Mouse (Mus musculus): ENCODE measurements around the gene Gtf2ird2. TPM values are rescaled to one million over a fixed set of nuclear protein-coding genes. Genes with fewer than 3 reads are reported as not detected.

Gene Gtf2ird2
- total and polyA plus RNA-seq, 3 experiments = 3.6 to 4.6 TPM; not detected in 1

DNA sequence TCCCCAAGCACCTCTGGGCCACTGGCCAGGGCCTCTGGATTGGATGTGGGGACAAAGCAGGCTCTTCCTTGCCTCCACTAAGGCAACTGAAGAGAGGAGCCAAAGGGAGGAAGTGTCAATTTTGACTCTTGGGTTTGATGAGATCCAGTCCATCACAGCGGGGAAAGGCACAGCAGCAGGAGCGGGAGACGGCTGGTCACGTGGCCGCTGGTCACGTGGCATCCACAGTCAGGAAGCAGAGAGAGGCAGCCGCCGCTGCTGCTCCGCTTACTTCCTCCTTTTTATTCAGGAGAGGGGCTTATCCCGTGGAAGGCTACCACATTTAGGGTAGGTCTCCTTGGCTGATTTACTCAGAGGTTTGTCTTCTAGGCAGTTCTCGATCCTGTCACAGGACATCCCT lies 41.4 kb upstream of the Gtf2ird2 start:
- H3K4me3 ChIP-seq (ENCODE audit: control insufficient read depth in 1 of 2, insufficient read depth in 1 of 2, low read depth in 2 of 2, low read length in 2 of 2) = no peak overlapping the region
- no peak overlapping the region for H3K9ac ChIP-seq (ENCODE audit: control insufficient read depth, low read depth, low read length, poor library complexity, severe bottlenecking)
- no peak overlapping the region for H3K27ac ChIP-seq (ENCODE audit: control insufficient read depth, low read depth, low read length)
- H3K36me3 ChIP-seq (ENCODE audit: control insufficient read depth in 1 of 2, insufficient read depth in 2 of 2, low read length in 2 of 2) = no peaks in the 10 kb centered on the region
- TF ChIP-seq RCOR1 (IDR thresholded peaks at IDR 0.05; ENCODE audit: low read depth, low read length) (no peak), CHD2 (IDR thresholded peaks at IDR 0.05; ENCODE audit: low read length) (no peak), ZMIZ1 (IDR thresholded peaks at IDR 0.05; ENCODE audit: low read depth, low read length) (no peak), ETS1 (IDR thresholded peaks at IDR 0.05; ENCODE audit: low read depth, low read length) (no peak), USF1 (IDR thresholded peaks at IDR 0.05; ENCODE audit: low read depth, low read length) (peak; percentile 47; the same call in 1 of the 2 replicates), TCF12 (IDR thresholded peaks at IDR 0.05; ENCODE audit: low read depth, low read length) (no peak), ZKSCAN1 (IDR thresholded peaks at IDR 0.05; ENCODE audit: low read depth, low read length) (no peak), CHD1 (IDR thresholded peaks at IDR 0.05; ENCODE audit: low read depth, low read length) (no peak), MYC (IDR thresholded peaks at IDR 0.05; ENCODE audit: low read depth, low read length) (no peak)
- no peaks in the 10 kb centered on the region for H3K9me3 ChIP-seq (replicated peaks; ENCODE audit: insufficient read depth, low read length)
- no peaks in the 10 kb centered on the region for H3K4me1 ChIP-seq (ENCODE audit: control insufficient read depth in 1 of 2, insufficient read depth in 2 of 2, low read length in 2 of 2)
- no peak for DNase-seq (ENCODE audit: low read depth, low spot score)
- H3K27me3 ChIP-seq (ENCODE audit: control insufficient read depth in 1 of 2, insufficient read depth in 2 of 2, low read length in 2 of 2) = no peaks in the 10 kb centered on the region
- H3K79me2 ChIP-seq (ENCODE audit: control insufficient read depth, insufficient read depth, low read length, poor library complexity) = no peaks in the 10 kb centered on the region

DNA sequence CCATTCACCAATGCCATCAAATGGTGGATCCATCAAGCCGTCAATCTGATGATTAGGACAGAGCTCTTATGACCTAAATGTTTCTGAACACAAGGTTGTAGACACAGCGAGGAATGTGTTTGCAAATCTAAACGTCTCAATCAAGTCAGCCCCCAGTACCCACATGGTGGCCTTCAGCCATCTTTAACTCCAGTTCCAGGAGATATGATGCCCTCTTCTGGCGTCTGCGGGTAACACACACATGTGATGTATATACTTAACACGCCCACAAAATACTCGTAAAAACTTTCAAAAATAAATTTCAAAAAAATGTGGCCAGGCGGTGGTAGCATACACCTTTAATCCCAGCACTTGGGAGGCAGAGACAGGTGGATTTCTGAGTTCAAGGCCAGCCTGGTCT lies 38.8 kb upstream of the Gtf2ird2 start:
- Histone ChIP-seq H3K9ac (ENCODE audit: control insufficient read depth, low read depth, low read length, poor library complexity, severe bottlenecking) (no peak overlapping the region), H3K9me3 (replicated peaks; ENCODE audit: insufficient read depth, low read length) (no peaks in the 10 kb centered on the region), H3K27ac (ENCODE audit: control insufficient read depth, low read depth, low read length) (no peak overlapping the region), H3K4me1 (ENCODE audit: control insufficient read depth in 1 of 2, insufficient read depth in 2 of 2, low read length in 2 of 2) (no peaks in the 10 kb centered on the region), H3K27me3 (ENCODE audit: control insufficient read depth in 1 of 2, insufficient read depth in 2 of 2, low read length in 2 of 2) (no peaks in the 10 kb centered on the region), H3K79me2 (ENCODE audit: control insufficient read depth, insufficient read depth, low read length, poor library complexity) (no peaks in the 10 kb centered on the region), H3K4me3 (ENCODE audit: control insufficient read depth in 1 of 2, insufficient read depth in 1 of 2, low read depth in 2 of 2, low read length in 2 of 2) (no peak overlapping the region), H3K36me3 (ENCODE audit: control insufficient read depth in 1 of 2, insufficient read depth in 2 of 2, low read length in 2 of 2) (no peaks in the 10 kb centered on the region; a peak in 1 of 4 replicates)
- no peak for DNase-seq (ENCODE audit: low read depth, low spot score)
- TF ChIP-seq CTCF (IDR thresholded peaks at IDR 0.05 in 2 of 3, conservative IDR thresholded peaks at IDR 0.05 in 1 of 3; ENCODE audit: control insufficient read depth in 1 of 3, insufficient read depth in 1 of 3, low read depth in 2 of 3, low read length in 3 of 3, poor library complexity in 1 of 3, severe bottlenecking in 1 of 3) (peak in 1 of 3 experiments; percentile 16; a peak in 2 of 6 replicates), POLR2A (IDR thresholded peaks at IDR 0.05; ENCODE audit: control insufficient read depth in 1 of 2, insufficient read depth in 1 of 2, low read depth in 1 of 2, low read length in 2 of 2, poor library complexity in 1 of 2) (no peak), CHD2 (IDR thresholded peaks at IDR 0.05; ENCODE audit: low read length) (no peak)

DNA sequence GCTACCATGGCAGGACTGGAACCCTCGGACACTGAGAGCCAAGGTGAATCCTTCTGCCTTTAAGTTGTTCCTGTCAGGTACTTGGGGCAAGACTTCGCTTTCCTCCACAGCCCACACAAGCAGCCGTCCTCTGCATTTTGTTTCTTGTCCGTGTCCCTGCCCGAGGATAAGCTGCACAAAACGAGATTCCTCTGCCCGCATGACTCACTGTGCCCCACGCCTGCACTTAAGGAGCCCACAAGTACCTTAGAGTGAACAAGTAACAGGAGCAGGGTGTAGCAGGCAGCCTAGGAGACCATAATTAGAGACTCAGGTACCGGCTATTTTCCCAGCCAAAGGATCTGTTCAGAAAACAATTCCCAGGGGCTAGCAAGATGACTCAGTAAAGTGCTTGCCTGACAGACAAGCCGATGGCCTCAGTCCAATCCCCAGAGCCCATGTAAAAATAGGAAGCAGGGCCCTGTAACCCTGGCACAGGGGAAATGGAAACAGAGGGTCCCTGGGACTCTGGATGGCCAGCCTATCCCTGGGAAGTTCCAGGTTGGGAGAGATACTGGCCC lies 36.5 kb upstream of the Gtf2ird2 start:
- no peak overlapping the region for H3K9ac ChIP-seq (ENCODE audit: control insufficient read depth, low read depth, low read length, poor library complexity, severe bottlenecking)
- H3K36me3 ChIP-seq (ENCODE audit: control insufficient read depth in 1 of 2, insufficient read depth in 2 of 2, low read length in 2 of 2) = peaks cover 0 to 3% of the 10 kb centered on the region in 2 experiments; a peak in 1 of 4 replicates
- H3K79me2 ChIP-seq (ENCODE audit: control insufficient read depth, insufficient read depth, low read length, poor library complexity) = no peaks in the 10 kb centered on the region
- no peaks in the 10 kb centered on the region for H3K9me3 ChIP-seq (replicated peaks; ENCODE audit: insufficient read depth, low read length)
- H3K27me3 ChIP-seq (ENCODE audit: control insufficient read depth in 1 of 2, insufficient read depth in 2 of 2, low read length in 2 of 2) = no peaks in the 10 kb centered on the region
- no peak overlapping the region for H3K4me3 ChIP-seq (ENCODE audit: control insufficient read depth in 1 of 2, insufficient read depth in 1 of 2, low read depth in 2 of 2, low read length in 2 of 2)
- no peaks in the 10 kb centered on the region for H3K4me1 ChIP-seq (ENCODE audit: control insufficient read depth in 1 of 2, insufficient read depth in 2 of 2, low read length in 2 of 2)
- no peak for DNase-seq (ENCODE audit: low read depth, low spot score)
- TF ChIP-seq MAZ (IDR thresholded peaks at IDR 0.05; ENCODE audit: low read depth, low read length) (no peak), SMC3 (IDR thresholded peaks at IDR 0.05; ENCODE audit: low read depth, low read length) (no peak), ZMIZ1 (IDR thresholded peaks at IDR 0.05; ENCODE audit: low read depth, low read length) (no peak), GABPA (IDR thresholded peaks at IDR 0.05; ENCODE audit: low read depth, low read length) (no peak), CTCF (IDR thresholded peaks at IDR 0.05 in 2 of 3, conservative IDR thresholded peaks at IDR 0.05 in 1 of 3; ENCODE audit: control insufficient read depth in 1 of 3, insufficient read depth in 1 of 3, low read depth in 2 of 3, low read length in 3 of 3, poor library complexity in 1 of 3, severe bottlenecking in 1 of 3) (no peak), ZKSCAN1 (IDR thresholded peaks at IDR 0.05; ENCODE audit: low read depth, low read length) (no peak), USF1 (IDR thresholded peaks at IDR 0.05; ENCODE audit: low read depth, low read length) (no peak), RAD21 (IDR thresholded peaks at IDR 0.05; ENCODE audit: low read depth, low read length) (no peak), GATA1 (IDR thresholded peaks at IDR 0.05; ENCODE audit: low read depth, low read length) (no peak), POLR2A (IDR thresholded peaks at IDR 0.05; ENCODE audit: control insufficient read depth in 1 of 2, insufficient read depth in 1 of 2, low read depth in 1 of 2, low read length in 2 of 2, poor library complexity in 1 of 2) (no peak), MYB (IDR thresholded peaks at IDR 0.05; ENCODE audit: low read depth, low read length) (no peak), TBP (IDR thresholded peaks at IDR 0.05; ENCODE audit: low read depth, low read length) (no peak), E2F4 (IDR thresholded peaks at IDR 0.05; ENCODE audit: borderline replicate concordance, low read depth, low read length) (no peak), POLR2AphosphoS5 (IDR thresholded peaks at IDR 0.05; ENCODE audit: borderline replicate concordance, low read depth, low read length) (no peak), CHD1 (IDR thresholded peaks at IDR 0.05; ENCODE audit: low read depth, low read length) (no peak), MXI1 (IDR thresholded peaks at IDR 0.05; ENCODE audit: low read depth, low read length) (no peak)
- H3K27ac ChIP-seq (ENCODE audit: control insufficient read depth, low read depth, low read length) = no peak overlapping the region

All from MEL (cell line).